Mouse (Mus musculus): Measurements from ENCODE around the gene Adam15. TPM values are rescaled to one million over a fixed set of nuclear protein-coding genes. Genes with fewer than 3 reads are reported as not detected.
A peak's percentile ranks its signal among the peaks of the same experiment; 100 is the strongest.

The Adam15 gene
- polyA plus RNA-seq, 1 experiment: 68.5 TPM

DNA sequence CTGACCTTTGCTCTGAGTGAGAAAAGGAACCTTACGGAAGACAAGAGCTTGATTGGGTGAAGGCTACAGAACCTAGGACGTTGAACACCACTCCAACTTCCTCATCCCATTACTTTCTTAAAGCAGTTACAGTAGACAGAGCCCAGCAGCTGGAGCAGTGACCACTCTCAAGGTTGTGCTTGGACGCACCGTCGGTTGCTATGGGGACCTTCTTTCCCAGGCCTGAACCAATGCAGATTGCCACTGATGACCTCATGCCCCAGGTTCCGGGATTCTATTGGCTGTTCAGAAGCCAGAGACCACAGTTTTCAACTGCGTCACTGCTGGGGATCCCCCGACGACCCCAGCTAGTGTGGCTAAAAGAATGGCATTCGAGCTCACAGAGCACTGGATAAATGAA is 18.8 kb downstream of the Adam15 start:
- WGBS: 26% methylated on average over 10 of the region's 10 CpGs
- no peak for DNase-seq (ENCODE audit: low read depth, low spot score)

GRCm38 (mm10) chr3:89330346-89330745 is 19.4 kb downstream of the Adam15 start:
- DNase-seq (ENCODE audit: low read depth, low spot score): no peak
- WGBS: 77% methylated on average over 3 of the region's 3 CpGs

DNA sequence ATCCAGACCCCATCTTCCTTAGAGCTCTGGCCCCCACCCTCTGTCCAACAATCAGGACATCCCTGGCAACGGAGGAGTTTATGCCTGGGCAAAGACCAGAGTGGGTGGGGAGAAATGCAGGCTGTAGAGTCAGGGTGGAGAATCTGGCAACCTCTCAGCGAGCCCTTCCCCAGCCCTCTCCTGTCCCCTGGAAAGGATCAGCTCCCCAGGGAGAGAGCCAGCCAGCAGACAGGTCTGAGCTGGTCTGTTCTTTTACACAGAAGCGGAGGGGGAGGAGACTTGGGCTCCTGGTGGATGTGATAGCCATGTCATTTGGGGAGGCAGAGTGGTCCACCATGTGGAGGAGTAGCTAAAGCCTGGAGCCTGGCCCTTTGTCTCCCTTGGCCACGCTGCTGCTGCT is 21.2 kb downstream of the Adam15 start:
- 15% methylated on average over 4 of the region's 4 CpGs for WGBS

DNA sequence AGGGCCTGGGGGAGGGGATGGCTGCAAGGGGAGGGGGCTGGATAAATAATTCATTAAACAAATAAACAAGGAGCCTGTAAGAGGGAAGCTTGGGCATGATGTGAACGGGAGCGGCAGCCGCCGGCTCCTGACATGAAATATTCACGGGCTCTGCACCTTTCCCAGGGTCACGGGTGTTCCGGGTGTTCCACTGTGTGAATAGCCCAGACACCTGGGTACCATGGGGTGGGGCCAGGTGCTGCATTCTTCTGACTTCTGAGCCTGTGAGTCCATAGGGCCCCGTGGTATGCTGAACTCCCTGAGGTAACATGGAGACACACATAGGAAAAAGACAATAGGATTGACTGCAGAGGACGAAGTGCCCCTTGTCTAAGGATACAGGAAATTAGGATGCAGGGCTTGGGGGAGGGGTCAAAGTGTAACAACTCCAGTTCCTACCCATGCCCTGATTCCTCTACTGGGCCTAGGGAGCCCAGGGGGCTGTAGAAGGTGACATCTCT is 22.4 kb downstream of the Adam15 start:
- WGBS: 32% methylated on average over 9 of the region's 9 CpGs

More for the DNA sequence above, 21.2 kb downstream of the Adam15 start:
- no peak for DNase-seq (ENCODE audit: low read depth, low spot score)

DNA sequence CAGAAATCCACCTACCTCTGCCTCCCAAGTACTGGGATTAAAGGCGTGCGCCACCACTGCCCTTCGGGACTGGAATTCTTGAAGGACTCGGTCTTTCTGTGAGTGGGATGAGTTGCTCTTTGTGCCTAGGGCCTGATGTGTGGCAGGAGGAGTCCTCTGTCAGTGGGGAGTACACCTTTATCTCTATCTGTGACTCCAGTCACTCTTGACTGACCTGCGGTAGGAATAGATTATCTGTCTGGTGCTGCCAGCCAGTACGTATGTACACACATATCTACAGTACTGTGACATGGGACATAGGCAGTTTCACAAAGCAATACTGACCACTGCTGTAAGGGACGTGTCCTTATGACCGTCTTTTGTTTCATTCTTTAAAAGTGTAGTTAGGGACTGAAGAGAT is 23.9 kb downstream of the Adam15 start:
- no peak for DNase-seq (ENCODE audit: low read depth, low spot score)
- WGBS: 98% methylated on average over 8 of the region's 8 CpGs

More for the DNA sequence above, 22.4 kb downstream of the Adam15 start:
- no peak for DNase-seq (ENCODE audit: low read depth, low spot score)

- DNase-seq (ENCODE audit: low read depth, low spot score): no peak
- under 1% methylated on average over 50 of the region's 53 CpGs for WGBS
Observed at GRCm38 (mm10) chr3:89322514-89323165, 27.2 kb downstream of the Adam15 start, which contains the start of gene Efna3. TSS of gene Efna3 (minus strand) at chr3:89322965.

- DNase-seq (ENCODE audit: low read depth, low spot score): no peak
- WGBS: 3% methylated on average over 14 of the region's 14 CpGs
Observed at GRCm38 (mm10) chr3:89322131-89322500, 27.7 kb downstream of the Adam15 start.

GRCm38 (mm10) chr3:89321183-89322130 is 28.3 kb downstream of the Adam15 start:
- DNase-seq (ENCODE audit: low read depth, low spot score): no peak
- WGBS: 1% methylated on average over 66 of the region's 66 CpGs

DNA sequence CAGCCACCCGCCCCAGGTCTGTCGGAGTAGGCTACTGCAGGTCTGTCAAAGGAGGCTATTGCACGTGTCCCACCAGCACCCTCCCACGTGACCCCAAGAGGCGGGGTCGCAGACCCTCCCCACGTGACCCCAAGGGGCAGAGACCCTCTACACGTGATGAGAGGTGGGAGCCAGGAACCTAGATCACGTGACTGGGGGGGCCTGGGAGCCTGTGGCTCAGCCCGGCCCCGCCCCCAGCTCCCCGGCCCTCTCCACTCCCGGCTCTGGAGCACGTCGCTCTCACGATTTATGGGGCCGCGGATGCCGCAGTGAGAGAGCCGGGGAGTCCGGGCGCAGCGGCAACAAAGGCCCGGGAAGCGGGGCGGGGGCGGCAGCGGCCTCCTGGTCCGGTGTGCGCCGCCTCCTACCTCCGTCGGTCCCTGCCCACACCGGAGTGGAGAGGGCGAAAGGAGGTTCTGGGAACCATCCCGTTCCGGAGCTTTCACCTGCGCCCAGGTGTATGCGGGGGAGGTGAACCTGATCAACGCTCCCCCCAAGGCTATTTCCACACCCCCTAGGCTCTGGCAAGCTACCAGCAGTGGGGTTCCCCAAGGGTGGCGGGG is 29.1 kb downstream of the Adam15 start:
- under 1% methylated on average over 41 of the region's 41 CpGs for WGBS
- DNase-seq (ENCODE audit: low read depth, low spot score): no peak

GRCm38 (mm10) chr3:89319591-89320350 is 30.0 kb downstream of the Adam15 start:
- WGBS: 4% methylated on average over 56 of the region's 58 CpGs
- DNase-seq (ENCODE audit: low read depth, low spot score): no peak

DNA sequence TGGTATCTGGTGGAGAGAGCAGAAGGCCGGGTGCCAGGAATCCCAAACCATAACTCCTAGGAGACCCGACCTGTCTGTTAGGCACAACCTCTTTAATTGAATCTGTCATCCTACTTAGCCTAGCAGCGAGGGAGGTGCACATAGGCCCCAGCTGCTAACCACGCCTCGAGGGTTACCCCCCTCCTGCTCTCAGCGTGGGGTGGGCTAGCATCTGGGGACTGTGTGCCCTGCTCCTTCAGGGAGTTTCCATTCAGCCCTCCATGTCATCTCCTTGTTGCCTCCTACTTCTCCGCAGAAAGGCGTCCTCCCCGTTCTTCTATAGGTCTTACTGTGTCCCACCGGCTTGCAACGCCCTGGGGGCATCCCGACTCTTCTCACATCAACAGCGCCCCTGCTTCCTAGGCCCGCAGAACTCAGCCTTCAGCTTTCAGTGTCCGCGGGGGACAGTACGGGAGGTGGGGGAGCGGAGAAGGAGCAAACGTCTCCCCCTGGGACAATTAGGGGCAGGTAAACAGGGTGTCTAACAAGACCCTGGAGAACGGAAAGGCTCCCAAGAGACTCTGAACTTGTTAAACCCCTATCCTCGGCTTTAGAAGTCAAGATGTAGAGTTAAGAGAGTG is 30.7 kb downstream of the Adam15 start:
- DNase-seq (ENCODE audit: low read depth, low spot score): no peak
- 63% methylated on average over 21 of the region's 21 CpGs for WGBS

DNA sequence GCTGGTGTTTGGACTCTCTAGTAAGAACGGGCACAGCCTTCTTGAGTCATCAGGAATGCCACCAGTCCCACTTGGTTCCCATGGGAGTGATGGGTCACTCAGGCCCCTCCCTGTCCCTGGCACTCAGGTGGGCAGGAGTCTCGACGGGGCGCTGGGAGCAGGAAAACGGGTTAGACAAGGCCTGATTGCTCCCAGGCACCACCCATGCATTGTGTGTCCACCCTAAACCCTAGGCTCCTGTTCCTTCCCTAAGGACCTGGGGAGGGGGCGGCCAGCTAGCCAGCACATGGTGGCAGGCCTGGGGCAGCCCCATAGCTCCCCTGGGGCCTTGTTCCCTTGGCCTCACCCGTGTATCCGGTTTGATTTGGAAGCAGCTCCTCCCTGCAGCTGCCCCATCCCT is 31.5 kb downstream of the Adam15 start:
- 40% methylated on average over 8 of the region's 8 CpGs for WGBS
- DNase-seq (ENCODE audit: low read depth, low spot score): no peak

- 78% methylated on average over 6 of the region's 6 CpGs for WGBS
- no peak for DNase-seq (ENCODE audit: low read depth, low spot score)
Observed at GRCm38 (mm10) chr3:89317246-89317645, 32.5 kb downstream of the Adam15 start.

DNA sequence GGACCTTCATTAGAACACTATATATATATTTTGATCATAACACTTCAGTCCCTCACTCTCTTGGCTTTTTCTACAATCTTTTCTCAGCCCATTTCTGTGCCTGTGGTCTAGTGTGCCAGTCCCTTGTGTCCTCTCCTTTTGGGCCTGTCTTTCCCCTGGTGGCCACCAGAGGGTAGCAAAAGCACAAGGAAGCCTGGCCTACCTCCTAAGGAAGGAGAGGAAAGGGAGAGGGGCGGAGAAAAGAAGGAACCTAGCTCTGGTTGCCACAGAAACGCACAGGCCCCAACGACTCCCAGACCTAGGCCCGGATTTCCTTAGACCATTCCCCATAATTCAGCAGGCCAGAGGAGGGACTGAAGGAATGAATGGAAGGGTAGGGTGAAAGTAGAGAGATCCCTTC is 33.0 kb downstream of the Adam15 start:
- peak; percentile 77 for DNase-seq (ENCODE audit: low read depth, low spot score)
- 2% methylated on average over 4 of the region's 4 CpGs for WGBS

DNA sequence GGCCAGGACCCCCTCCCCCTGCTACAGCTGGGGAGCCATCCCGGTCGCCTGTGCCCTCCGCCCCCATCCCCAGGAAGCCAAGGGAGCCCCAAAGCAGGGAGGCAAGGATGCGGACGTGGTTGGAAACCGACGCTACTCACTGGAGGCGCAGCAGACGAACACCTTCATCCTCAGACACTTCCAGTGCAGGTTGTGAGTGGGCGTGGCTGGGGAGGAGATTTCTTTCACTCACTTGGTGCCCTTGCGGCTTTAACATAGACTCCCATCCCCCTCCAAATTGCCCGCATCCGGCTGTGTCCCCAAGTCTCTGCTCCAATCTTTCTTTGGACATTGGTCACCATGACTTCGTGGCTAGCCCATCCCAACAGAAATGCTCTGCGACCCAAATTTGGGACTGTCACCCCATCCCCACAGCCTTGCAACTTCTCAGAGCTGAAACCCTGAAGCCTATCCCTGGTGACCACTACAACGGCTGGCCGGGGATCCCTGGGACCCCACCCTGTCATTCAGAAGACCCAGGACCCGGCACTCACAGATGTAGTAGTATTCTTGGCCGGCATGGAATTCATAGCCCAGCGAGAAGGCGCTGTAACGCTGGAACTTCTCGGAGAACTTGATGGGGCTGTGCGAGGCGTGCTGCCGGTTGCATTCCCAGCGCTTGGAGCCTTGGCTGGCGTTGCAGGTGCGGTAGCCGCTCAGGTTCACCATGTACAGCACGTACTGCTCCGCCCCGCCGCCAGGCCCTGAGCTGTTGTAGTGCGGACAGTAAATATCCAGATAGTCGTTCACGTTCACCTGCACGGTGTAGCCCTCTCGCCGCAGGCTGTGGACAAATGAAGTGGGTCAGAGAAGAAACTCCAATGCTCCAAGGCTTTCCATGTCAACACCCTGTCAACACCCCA is 33.6 kb downstream of the Adam15 start:
- 16% methylated on average over 40 of the region's 40 CpGs for WGBS
- no peak for DNase-seq (ENCODE audit: low read depth, low spot score)

- no peak for DNase-seq (ENCODE audit: low read depth, low spot score)
- 13% methylated on average over 26 of the region's 26 CpGs for WGBS
Observed at GRCm38 (mm10) chr3:89315195-89315929, 34.4 kb downstream of the Adam15 start.

- DNase-seq (ENCODE audit: low read depth, low spot score): no peak
Observed at GRCm38 (mm10) chr3:89314791-89315190, 35.0 kb downstream of the Adam15 start.

More at GRCm38 (mm10) chr3:89314791-89315190, 35.0 kb downstream of the Adam15 start:
- WGBS: 64% methylated on average over 2 of the region's 2 CpGs

Data from large intestine, adult 2 months (tissue).